Mouse (Mus musculus) spleen, adult 2 months (tissue): ENCODE results near the gene Tle4.

ENCODE experiments used
- CTCF ChIP-seq: fragments of 200-500 bp; IDR thresholded peaks from 2 replicates; pipeline ENCODE4 v1.5.1; 2011; ENCODE audit warnings: mild to moderate bottlenecking, inconsistent platforms; ENCODE audit not compliant: insufficient read depth, insufficient read length, insufficient replicate concordance; ENCODE audit errors: extremely low read depth
- POLR2A ChIP-seq: fragments of 200-500 bp; IDR thresholded peaks from 2 replicates; pipeline ENCODE4 v1.6.1; 2011; ENCODE audit warnings: low read depth, low read length, inconsistent platforms

DNA sequence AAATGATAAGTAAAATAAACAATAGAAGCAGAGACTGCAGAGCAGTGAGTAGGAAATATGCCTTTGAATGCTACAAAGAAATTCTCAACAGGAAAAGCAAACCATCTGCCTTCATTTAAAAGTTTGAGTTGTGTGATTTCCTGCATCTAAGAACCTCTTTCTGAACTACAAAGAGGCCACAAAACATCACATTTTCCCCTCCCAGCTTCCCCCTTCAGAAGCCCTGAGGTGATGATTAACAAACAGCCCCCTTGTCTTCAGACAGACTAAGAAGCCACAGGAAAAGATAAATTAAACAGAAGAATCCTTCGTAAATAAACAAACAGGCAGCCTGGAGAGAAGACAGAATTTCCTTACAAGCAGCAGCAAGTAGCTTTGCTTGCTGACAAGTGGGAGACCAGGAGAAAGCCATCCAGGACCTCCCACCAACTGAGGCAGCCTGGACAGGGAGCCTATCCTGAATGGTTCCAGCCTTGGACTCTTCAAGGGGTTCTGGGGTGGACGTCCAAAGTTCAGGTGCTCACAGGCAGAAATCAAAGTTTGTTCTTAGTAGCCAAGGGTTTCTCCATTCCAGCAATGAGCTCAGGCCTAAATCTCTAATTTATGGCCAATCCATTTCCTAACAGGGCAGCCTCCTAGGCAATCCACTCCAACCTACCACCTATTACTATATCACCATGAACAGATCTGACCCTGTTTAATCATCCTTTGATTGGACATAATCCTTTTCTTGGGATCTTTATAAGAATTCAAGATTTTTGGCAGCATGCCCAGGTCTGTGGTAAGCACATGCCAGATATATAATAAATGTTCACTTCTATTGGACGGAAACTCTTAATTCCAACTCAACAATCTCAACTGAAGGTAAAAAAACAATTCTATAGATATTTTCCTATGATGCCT lies 9.4 kb downstream of the Tle4 start:
- TF ChIP-seq CTCF (no peak), POLR2A (no peak)
